Mouse (Mus musculus) brain, embryonic 14.5 days (tissue): ENCODE results near the gene Ucp2.

Experiments
- CTCF ChIP-seq: fragments of 200-500 bp; IDR thresholded peaks from 2 replicates; pipeline ENCODE4 v1.5.1; 2012; ENCODE audit warnings: inconsistent platforms, mild to moderate bottlenecking, moderate library complexity, borderline replicate concordance; ENCODE audit not compliant: insufficient read depth, insufficient read length; ENCODE audit errors: extremely low read depth
- POLR2A ChIP-seq: fragments of 200-500 bp; IDR thresholded peaks from 2 replicates; pipeline ENCODE4 v1.6.1; 2012; ENCODE audit warnings: mild to moderate bottlenecking, inconsistent platforms, borderline replicate concordance; ENCODE audit not compliant: poor library complexity, insufficient read depth, insufficient read length, severe bottlenecking; ENCODE audit errors: extremely low read depth

- TF ChIP-seq POLR2A, result no peak
- no peak for TF ChIP-seq CTCF
Observed at GRCm38 (mm10) chr7:100463194-100463593, 29.9 kb upstream of the Ucp2 start.
